ENCODE assay signal across 21 mouse cellular contexts in the genomic region with DNA sequence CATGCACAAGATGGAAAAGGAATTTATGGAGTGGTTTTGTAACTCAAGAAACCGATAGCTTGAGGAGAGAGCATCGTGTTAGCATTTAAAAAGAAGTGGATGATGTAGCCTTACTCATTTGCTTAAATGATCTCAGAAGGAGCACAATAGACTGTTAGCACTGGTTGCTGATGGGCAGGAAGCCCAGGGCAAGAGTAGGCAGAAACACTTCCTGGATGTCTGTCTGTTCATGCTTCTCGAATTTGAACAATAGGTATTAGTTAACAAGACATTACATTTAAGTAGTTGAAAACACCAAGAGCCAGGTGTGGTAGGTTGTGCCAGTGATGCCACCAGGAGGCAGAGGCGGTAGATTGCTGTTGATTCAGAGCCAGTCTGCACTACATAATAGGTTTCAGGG. TPM values are rescaled to one million over a fixed set of nuclear protein-coding genes. Genes with fewer than 3 reads are reported as not detected.
A peak's percentile ranks its signal among the peaks of the same experiment; 100 is the strongest.
DNase-seq lines count a peak whose midpoint lies in the region; ATAC-seq and TF ChIP-seq lines count a peak whose summit lies in the region.
"Had no signal": no experiment of that assay in that cellular context is flagged by ENCODE, and none has a peak within 500 bp of the region (broad histone marks: within the 10 kb centered on the region; RNA-seq: fewer than 3 reads in every experiment).

No protein-coding gene starts in this region.

- H3K4me3 ChIP-seq in intestine, postnatal 0 days (ENCODE audit: low read depth, low read length), result no peak overlapping the region
- no peak overlapping the region for H3K4me3 ChIP-seq in intestine, embryonic 15.5 days (replicated peaks)
- no peak overlapping the region for H3K4me3 ChIP-seq in bone marrow macrophage, adult 2 months (ENCODE audit: insufficient read depth, low read length)
- no peak overlapping the region for H3K4me3 ChIP-seq in macrophage (ENCODE audit: inconsistent target)
- no peak overlapping the region for H3K4me3 ChIP-seq in hindbrain, embryonic 13.5 days
- H3K4me3 ChIP-seq: erythroblast, embryonic 14.5 days; heart, embryonic 12.5 days; hindbrain, embryonic 10.5 days; hindbrain, embryonic 15.5 days had no signal

- H3K27ac ChIP-seq in intestine, postnatal 0 days (ENCODE audit: low read depth, low read length), result no peak overlapping the region
- H3K27ac ChIP-seq in intestine, embryonic 15.5 days, result no peak overlapping the region
- H3K27ac ChIP-seq in bone marrow macrophage, adult 2 months (ENCODE audit: insufficient read depth, low read depth, low read length), result peak overlapping the region; percentile 72
- H3K27ac ChIP-seq in macrophage, result peak overlapping the region; percentile 53
- H3K27ac ChIP-seq in hindbrain, embryonic 13.5 days, result no peak overlapping the region
- H3K27ac ChIP-seq: hindbrain, embryonic 10.5 days; hindbrain, embryonic 15.5 days had no signal

- no peak overlapping the region for H3K9ac ChIP-seq in intestine, postnatal 0 days (ENCODE audit: low read depth, low read length)
- H3K9ac ChIP-seq in intestine, embryonic 15.5 days, result no peak overlapping the region
- H3K9ac ChIP-seq in hindbrain, embryonic 13.5 days, result no peak overlapping the region
- H3K9ac ChIP-seq: heart, embryonic 12.5 days; hindbrain, embryonic 15.5 days had no signal

- H3K79me2 ChIP-seq in macrophage (ENCODE audit: inconsistent target), result peaks cover 21% of the 10 kb centered on the region; the same call in 1 of the 2 replicates

- no peak for DNase-seq in lung, postnatal 14 days
- DNase-seq: adrenal gland, adult 2 months; adrenal gland, postnatal 25 days; cerebellum, adult 11-12 months; cerebellum, adult 9-10 months; cerebellum, postnatal 25 days; gastrocnemius, postnatal 14 days; kidney, adult 11 months; kidney, adult 9 months had no signal

- 0 out of 2 replicates have a peak, but pooled peaks cover 4% of the 10 kb centered on the region for H3K4me1 ChIP-seq in intestine, postnatal 0 days (replicated peaks; ENCODE audit: control insufficient read depth, insufficient read depth, low read length)
- H3K4me1 ChIP-seq in intestine, embryonic 15.5 days (replicated peaks), result no peaks in the 10 kb centered on the region
- H3K4me1 ChIP-seq in bone marrow macrophage, adult 2 months (ENCODE audit: control insufficient read depth, insufficient read depth, low read length), result peaks cover 43% of the 10 kb centered on the region
- H3K4me1 ChIP-seq in hindbrain, embryonic 13.5 days (replicated peaks), result no peaks in the 10 kb centered on the region; the same call in 1 of the 2 replicates
- H3K4me1 ChIP-seq: hindbrain, embryonic 15.5 days had no signal

- no peak for TF ChIP-seq POLR2A in bone marrow macrophage, adult 2 months (IDR thresholded peaks at IDR 0.05; ENCODE audit: borderline replicate concordance, low read depth, low read length)

- TF ChIP-seq CTCF in intestine, postnatal 0 days (IDR thresholded peaks at IDR 0.05; ENCODE audit: low read depth), result 0 out of 2 replicates have a peak, but pooled peaks have one; percentile 5
- no peak for TF ChIP-seq CTCF in bone marrow macrophage, adult 2 months (IDR thresholded peaks at IDR 0.05; ENCODE audit: low read depth, low read length)

- peaks cover 28% of the 10 kb centered on the region for H3K36me3 ChIP-seq in intestine, postnatal 0 days (ENCODE audit: control insufficient read depth, insufficient read depth)
- peaks cover 8% of the 10 kb centered on the region; the same call in 1 of the 2 replicates for H3K36me3 ChIP-seq in intestine, embryonic 15.5 days
- H3K36me3 ChIP-seq in macrophage (ENCODE audit: inconsistent target), result peaks cover 15% of the 10 kb centered on the region
- H3K36me3 ChIP-seq in hindbrain, embryonic 13.5 days, result no peaks in the 10 kb centered on the region
- H3K36me3 ChIP-seq: hindbrain, embryonic 15.5 days had no signal

- no peak overlapping the region for H3K4me2 ChIP-seq in intestine, postnatal 0 days (replicated peaks; ENCODE audit: low read depth)
- no peak overlapping the region for H3K4me2 ChIP-seq in intestine, embryonic 15.5 days (replicated peaks)
- H3K4me2 ChIP-seq in hindbrain, embryonic 13.5 days, result no peak overlapping the region
- H3K4me2 ChIP-seq: heart, embryonic 12.5 days; hindbrain, embryonic 15.5 days had no signal

- no peaks in the 10 kb centered on the region for H3K27me3 ChIP-seq in intestine, postnatal 0 days (replicated peaks; ENCODE audit: control insufficient read depth, insufficient read depth, low read length)
- no peaks in the 10 kb centered on the region for H3K27me3 ChIP-seq in intestine, embryonic 15.5 days (replicated peaks)
- H3K27me3 ChIP-seq in hindbrain, embryonic 13.5 days, result no peaks in the 10 kb centered on the region
- H3K27me3 ChIP-seq: heart, embryonic 12.5 days; hindbrain, embryonic 15.5 days; Patski had no signal

- ATAC-seq in intestine, postnatal 0 days, result no peak
- ATAC-seq in intestine, embryonic 15.5 days, result no peak
- no peak for ATAC-seq in hindbrain, embryonic 13.5 days (ENCODE audit: low FRiP score)
- ATAC-seq: activated CD4-positive, CD25-positive, alpha-beta regulatory T cell, adult 4 months; forebrain, embryonic 16.5 days; Patski had no signal

- WGBS in intestine, postnatal 0 days, result 85% methylated on average over 4 of the region's 4 CpGs
- 87% methylated on average over 4 of the region's 4 CpGs for WGBS in intestine, embryonic 15.5 days
- WGBS in macrophage (ENCODE audit: missing documents), result 78% methylated on average over 4 of the region's 4 CpGs
- WGBS in hindbrain, embryonic 13.5 days, result 79% methylated on average over 4 of the region's 4 CpGs

- no peaks in the 10 kb centered on the region for H3K9me3 ChIP-seq in intestine, postnatal 0 days (ENCODE audit: control insufficient read depth)
- no peaks in the 10 kb centered on the region for H3K9me3 ChIP-seq in intestine, embryonic 15.5 days
- H3K9me3 ChIP-seq in hindbrain, embryonic 13.5 days, result no peaks in the 10 kb centered on the region
- H3K9me3 ChIP-seq: heart, embryonic 12.5 days; hindbrain, embryonic 10.5 days; hindbrain, embryonic 15.5 days had no signal

RNA-seq across cellular contexts. Expression of gene Swap70, which starts 47.0 kb away (rescaled TPM):
- 11.1 and 12.9 TPM in 2 replicates for polyA plus RNA-seq in intestine, postnatal 0 days (2015; fragmentation: Nextera tagmentation; extraction: Ambion mirVana)
- polyA plus RNA-seq in intestine, embryonic 15.5 days (2015; fragmentation: Nextera tagmentation; extraction: Ambion mirVana), result 29.9 and 30.7 TPM in 2 replicates
- 113 and 114 TPM in 2 replicates for polyA plus RNA-seq in bone marrow macrophage, adult 2 months (2012; ENCODE audit: insufficient read depth, insufficient read length, missing spikeins)
- 1,000 to 10,000 TPM in 1 of 26 experiments, 100 to 1,000 TPM in 25; 109 to 1,215 (median 168) TPM for total RNA-seq in macrophage (2018; cell fraction: chromatin; rRNA removed)
- total RNA-seq in macrophage (2018; cell fraction: cytosol; rRNA removed), result 100 to 1,000 TPM in 4 of 26 experiments, 10 to 100 TPM in 22; 49.9 to 246 (median 55.3) TPM
- 100 to 1,000 TPM in 21 of 26 experiments, 10 to 100 TPM in 5; 92.3 to 689 (median 138) TPM for total RNA-seq in macrophage (2018; cell fraction: nucleus; rRNA removed)
- 47.8 to 56.9 TPM (median 50.1 TPM) in 3 replicates for polyA plus RNA-seq in macrophage (2018)
- polyA plus RNA-seq in hindbrain, embryonic 13.5 days (2015; fragmentation: Nextera tagmentation; extraction: Ambion mirVana), result 10.9 and 11.2 TPM in 2 replicates

Comparison
In these comparisons a context has a peak if more than half of its experiments do, and no peak if none do; other contexts are left out.
1. H3K27ac ChIP-seq: peak in bone marrow macrophage, adult 2 months (single experiment) and macrophage (single experiment); none in intestine, postnatal 0 days (single experiment), intestine, embryonic 15.5 days (single experiment) and hindbrain, embryonic 13.5 days (single experiment).